Mouse (Mus musculus) left cerebral cortex, postnatal 14 days (tissue): ENCODE data around the gene Ptprj. TPM values are rescaled to one million over a fixed set of nuclear protein-coding genes. Genes with fewer than 3 reads are reported as not detected.
"Not testable (repeated sequence)": the region's sequence is repeated elsewhere in the genome, so short reads cannot be mapped to it uniquely, and the experiment has no call there.

Experiments used
- DNase-seq, 2 experiments: peaks; one replicate each; pipeline ENCODE4 v3.0.0; 2021 to 2022; ENCODE audit warnings: low spot score in 2 of 2, mixed read lengths in 1 of 2
- intact Hi-C: fragments of 180-260 bp; cut with DNase I; formaldehyde crosslinking; loops from one replicate; pipeline ENCODE4 v1.15.1; 2025
- total RNA-seq, 2 experiments: library from RNA; stranded (reverse); gene quantifications; 2 replicates each; pipeline ENCODE4 v1.2.3; 2021

Gene Ptprj
- total RNA-seq, 2 experiments from 2014 or later = 91.2 to 111 TPM

- intact Hi-C loops = no loop called here
- DNase-seq = no peak
These were observed 116.7 kb downstream of the Ptprj start for GRCm38 (mm10) chr2:90463735-90464134.

GRCm38 (mm10) chr2:90462252-90462651 lies 118.2 kb downstream of the Ptprj start:
- intact Hi-C loops = no loop called here
- no peak for DNase-seq

- no peak for DNase-seq
- intact Hi-C loops = no loop called here
These were observed 122.5 kb downstream of the Ptprj start for GRCm38 (mm10) chr2:90457946-90458345.

- intact Hi-C loops = no loop called here
- no peak for DNase-seq
These were observed 128.1 kb downstream of the Ptprj start for GRCm38 (mm10) chr2:90452380-90452779.

GRCm38 (mm10) chr2:90448967-90449740 lies 131.3 kb downstream of the Ptprj start:
- DNase-seq = no peak
- intact Hi-C loops = no loop called here

- intact Hi-C loops = no loop called here
- peak in 1 of 2 experiments; percentile 35 for DNase-seq
These were observed 136.6 kb downstream of the Ptprj start for GRCm38 (mm10) chr2:90443811-90444210.

- intact Hi-C loops, DNase-seq: not testable (repeated sequence)
These were observed 138.6 kb downstream of the Ptprj start for GRCm38 (mm10) chr2:90441811-90442210.

GRCm38 (mm10) chr2:90440169-90440568 lies 140.3 kb downstream of the Ptprj start:
- intact Hi-C loops = not testable (repeated sequence)
- peak in 1 of 2 experiments; percentile 12 for DNase-seq

- intact Hi-C loops, DNase-seq: not testable (repeated sequence)
These were observed 143.0 kb downstream of the Ptprj start for GRCm38 (mm10) chr2:90437453-90437852.

GRCm38 (mm10) chr2:90429782-90430181 lies 150.7 kb downstream of the Ptprj start:
- intact Hi-C loops, DNase-seq: not testable (repeated sequence)

GRCm38 (mm10) chr2:90428988-90429717 lies 151.3 kb downstream of the Ptprj start:
- DNase-seq, intact Hi-C loops: not testable (repeated sequence)

GRCm38 (mm10) chr2:90424937-90425336 lies 155.5 kb downstream of the Ptprj start:
- intact Hi-C loops, DNase-seq: not testable (repeated sequence)

- DNase-seq, intact Hi-C loops: not testable (repeated sequence)
These were observed 158.2 kb downstream of the Ptprj start for GRCm38 (mm10) chr2:90422282-90422681.

GRCm38 (mm10) chr2:90414110-90414821 lies 166.2 kb downstream of the Ptprj start:
- intact Hi-C loops, DNase-seq: not testable (repeated sequence)

GRCm38 (mm10) chr2:90398633-90399107 lies 181.8 kb downstream of the Ptprj start, which contains the start of gene Olfr1274-ps:
Gene Olfr1274-ps (plus strand): TSS chr2:90398683.
- intact Hi-C loops, DNase-seq: not testable (repeated sequence)

Other genes starting within 250 kb of the Ptprj start
- gene Olfr1274-ps, start 182.0 kb downstream of the Ptprj start, total RNA-seq = not detected
- gene Nup160, start 96.6 kb upstream of the Ptprj start, total RNA-seq = 10 to 100 TPM; 16.9 to 20.0 TPM
- gene Fnbp4, start 164.7 kb upstream of the Ptprj start, total RNA-seq = 10 to 100 TPM; 62.7 to 62.8 TPM
- under 1 TPM; 0.18 to 0.55 TPM for gene Agbl2, start 202.1 kb upstream of the Ptprj start, total RNA-seq